Mouse (Mus musculus): Measurements from ENCODE around the gene Ppara. TPM values are rescaled to one million over a fixed set of nuclear protein-coding genes. Genes with fewer than 3 reads are reported as not detected.

Ppara gene
- polyA plus RNA-seq, 1 experiment from 2014 or later: 0.31 TPM

DNA sequence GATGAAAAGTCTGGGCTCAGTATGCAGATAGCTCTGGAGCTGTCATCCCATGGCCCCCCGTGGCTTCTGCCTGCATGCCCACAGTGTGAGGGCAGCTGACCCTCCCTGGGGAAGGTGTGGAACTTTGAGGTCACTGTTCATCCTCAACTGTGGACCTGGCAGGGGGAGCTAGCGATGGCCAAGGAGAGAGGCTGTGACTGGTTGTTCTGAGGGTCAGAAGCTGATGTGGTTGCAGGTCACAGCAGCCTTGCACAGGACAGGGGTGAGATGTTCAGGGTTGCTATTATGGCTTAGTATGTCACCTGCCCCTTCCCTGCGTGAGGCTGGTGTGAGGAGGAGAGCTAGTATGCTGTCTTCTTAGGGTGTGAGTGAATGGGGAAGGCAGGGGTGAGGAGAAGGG lies 13.7 kb downstream of the Ppara start:
- ATAC-seq (replicated peaks; ENCODE audit: low FRiP score): no peak

DNA sequence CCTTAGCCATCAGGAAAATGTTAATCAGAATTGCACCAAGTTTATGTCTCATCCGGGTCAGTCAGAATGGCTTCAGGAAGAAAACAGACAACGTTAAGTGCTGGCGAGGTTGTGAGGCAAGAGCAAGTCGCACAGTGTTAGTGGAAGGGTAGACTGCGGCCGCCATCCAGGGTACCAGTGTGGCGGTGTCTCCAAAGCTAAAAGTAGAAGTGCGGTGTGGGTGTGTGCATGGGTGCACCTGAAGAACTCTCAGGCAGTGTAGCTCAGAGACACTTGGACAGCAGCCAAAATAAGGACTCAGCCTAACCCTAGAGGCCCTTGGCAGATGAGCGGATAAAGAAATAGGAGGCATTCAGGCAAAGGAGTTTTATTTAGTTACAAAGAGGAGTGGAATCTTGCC lies 14.4 kb downstream of the Ppara start:
- Histone ChIP-seq H3K27ac (ENCODE audit: low read depth, low read length) (no peak overlapping the region), H3K36me3 (ENCODE audit: control insufficient read depth, insufficient read depth, low read length) (no peaks in the 10 kb centered on the region), H3K4me2 (ENCODE audit: low read depth, low read length, severe bottlenecking) (no peak overlapping the region), H3K9me3 (ENCODE audit: control insufficient read depth, low read length) (no peaks in the 10 kb centered on the region), H3K4me1 (replicated peaks; ENCODE audit: control insufficient read depth, insufficient read depth, low read length) (no peaks in the 10 kb centered on the region), H3K9ac (ENCODE audit: low read length) (no peak overlapping the region), H3K4me3 (ENCODE audit: low read depth, low read length) (no peak overlapping the region), H3K27me3 (ENCODE audit: control insufficient read depth, insufficient read depth, low read length) (no peaks in the 10 kb centered on the region)
- 96% methylated on average over 9 of the region's 9 CpGs for WGBS
- peak; percentile 29 for DNase-seq (ENCODE audit: low spot score)
- ATAC-seq (replicated peaks; ENCODE audit: low FRiP score): no peak

More for the DNA sequence above, 13.7 kb downstream of the Ppara start:
- Histone ChIP-seq H3K27me3 (ENCODE audit: control insufficient read depth, insufficient read depth, low read length) (no peaks in the 10 kb centered on the region), H3K4me1 (replicated peaks; ENCODE audit: control insufficient read depth, insufficient read depth, low read length) (no peaks in the 10 kb centered on the region), H3K9me3 (ENCODE audit: control insufficient read depth, low read length) (no peaks in the 10 kb centered on the region), H3K27ac (ENCODE audit: low read depth, low read length) (no peak overlapping the region), H3K4me3 (ENCODE audit: low read depth, low read length) (no peak overlapping the region), H3K4me2 (ENCODE audit: low read depth, low read length, severe bottlenecking) (no peak overlapping the region), H3K9ac (ENCODE audit: low read length) (no peak overlapping the region), H3K36me3 (ENCODE audit: control insufficient read depth, insufficient read depth, low read length) (no peaks in the 10 kb centered on the region)
- WGBS: 71% methylated on average over 3 of the region's 3 CpGs
- DNase-seq (ENCODE audit: low spot score): peak; percentile 30

DNA sequence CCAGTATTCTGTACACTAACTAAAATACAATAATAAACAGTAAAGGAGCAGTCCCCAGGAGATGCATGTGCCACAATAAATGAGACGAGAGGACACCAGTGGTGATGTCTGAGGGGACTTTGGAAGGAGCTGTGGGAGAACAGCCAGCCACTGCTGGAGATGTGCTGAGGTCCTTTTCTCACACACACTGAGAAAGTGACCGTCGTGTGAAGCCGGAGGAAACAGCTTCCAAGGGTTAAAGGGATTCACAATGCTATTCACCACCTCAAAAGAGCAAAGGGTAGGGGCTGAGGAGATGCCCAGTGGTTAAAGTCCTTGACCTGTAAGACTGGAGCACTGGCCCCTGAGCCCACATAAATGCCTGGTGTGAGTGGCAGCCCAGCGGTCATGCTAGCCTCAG lies 15.3 kb downstream of the Ppara start:
- Histone ChIP-seq H3K27ac (ENCODE audit: low read depth, low read length) (no peak overlapping the region), H3K4me1 (replicated peaks; ENCODE audit: control insufficient read depth, insufficient read depth, low read length) (no peaks in the 10 kb centered on the region), H3K9me3 (ENCODE audit: control insufficient read depth, low read length) (no peaks in the 10 kb centered on the region), H3K4me2 (ENCODE audit: low read depth, low read length, severe bottlenecking) (no peak overlapping the region), H3K27me3 (ENCODE audit: control insufficient read depth, insufficient read depth, low read length) (no peaks in the 10 kb centered on the region), H3K36me3 (ENCODE audit: control insufficient read depth, insufficient read depth, low read length) (no peaks in the 10 kb centered on the region), H3K4me3 (ENCODE audit: low read depth, low read length) (no peak overlapping the region), H3K9ac (ENCODE audit: low read length) (no peak overlapping the region)
- 90% methylated on average over 5 of the region's 5 CpGs for WGBS
- ATAC-seq (replicated peaks; ENCODE audit: low FRiP score): no peak
- peak; percentile 20 for DNase-seq (ENCODE audit: low spot score)

- H3K9me3 ChIP-seq (ENCODE audit: control insufficient read depth, low read length): peaks cover 3% of the 10 kb centered on the region
- 80% methylated on average over 2 of the region's 2 CpGs for WGBS
- no peak overlapping the region for H3K4me3 ChIP-seq (ENCODE audit: low read depth, low read length)
- no peaks in the 10 kb centered on the region for H3K36me3 ChIP-seq (ENCODE audit: control insufficient read depth, insufficient read depth, low read length)
- H3K4me1 ChIP-seq (replicated peaks; ENCODE audit: control insufficient read depth, insufficient read depth, low read length): no peaks in the 10 kb centered on the region
- no peak overlapping the region for H3K27ac ChIP-seq (ENCODE audit: low read depth, low read length)
- H3K9ac ChIP-seq (ENCODE audit: low read length): no peak overlapping the region
- H3K27me3 ChIP-seq (ENCODE audit: control insufficient read depth, insufficient read depth, low read length): no peaks in the 10 kb centered on the region
- H3K4me2 ChIP-seq (ENCODE audit: low read depth, low read length, severe bottlenecking): no peak overlapping the region
- peak; percentile 17 for DNase-seq (ENCODE audit: low spot score)
- ATAC-seq (replicated peaks; ENCODE audit: low FRiP score): no peak
These were observed 17.9 kb downstream of the Ppara start for GRCm38 (mm10) chr15:85752655-85753054.

- Histone ChIP-seq H3K36me3 (ENCODE audit: control insufficient read depth, insufficient read depth, low read length) (no peaks in the 10 kb centered on the region), H3K4me1 (replicated peaks; ENCODE audit: control insufficient read depth, insufficient read depth, low read length) (no peaks in the 10 kb centered on the region), H3K4me2 (ENCODE audit: low read depth, low read length, severe bottlenecking) (no peak overlapping the region), H3K27me3 (ENCODE audit: control insufficient read depth, insufficient read depth, low read length) (no peaks in the 10 kb centered on the region), H3K9me3 (ENCODE audit: control insufficient read depth, low read length) (peaks cover 8% of the 10 kb centered on the region), H3K27ac (ENCODE audit: low read depth, low read length) (no peak overlapping the region), H3K9ac (ENCODE audit: low read length) (no peak overlapping the region), H3K4me3 (ENCODE audit: low read depth, low read length) (no peak overlapping the region)
- 92% methylated on average over 1 of the region's 1 CpGs for WGBS
- ATAC-seq (replicated peaks; ENCODE audit: low FRiP score): no peak
- DNase-seq (ENCODE audit: low spot score): peak; percentile 17
These were observed 19.4 kb downstream of the Ppara start for GRCm38 (mm10) chr15:85754033-85754650.

DNA sequence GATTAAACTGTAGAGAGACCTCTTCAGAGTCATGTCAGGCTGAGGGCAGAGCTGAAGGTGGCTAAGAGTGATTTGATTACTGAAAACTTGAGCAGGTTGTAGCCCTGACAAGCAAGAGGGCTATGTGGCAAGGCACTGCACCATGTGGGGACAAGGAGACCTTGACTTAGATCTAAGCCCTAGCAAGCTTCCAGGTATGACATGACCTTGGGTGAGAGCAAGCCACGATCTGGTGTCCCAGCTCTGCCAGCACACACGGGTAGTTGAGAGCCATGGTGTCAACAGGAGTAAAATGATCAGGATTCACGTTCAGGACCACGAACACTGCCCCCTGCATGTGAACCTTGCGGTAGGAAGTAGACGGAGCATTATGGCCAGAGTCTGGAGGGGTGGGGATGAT lies 20.4 kb downstream of the Ppara start:
- Histone ChIP-seq H3K4me2 (ENCODE audit: low read depth, low read length, severe bottlenecking) (no peak overlapping the region), H3K9me3 (ENCODE audit: control insufficient read depth, low read length) (peaks cover 8% of the 10 kb centered on the region), H3K9ac (ENCODE audit: low read length) (no peak overlapping the region), H3K36me3 (ENCODE audit: control insufficient read depth, insufficient read depth, low read length) (no peaks in the 10 kb centered on the region), H3K27me3 (ENCODE audit: control insufficient read depth, insufficient read depth, low read length) (no peaks in the 10 kb centered on the region), H3K27ac (ENCODE audit: low read depth, low read length) (no peak overlapping the region), H3K4me3 (ENCODE audit: low read depth, low read length) (no peak overlapping the region), H3K4me1 (replicated peaks; ENCODE audit: control insufficient read depth, insufficient read depth, low read length) (no peaks in the 10 kb centered on the region)
- ATAC-seq (replicated peaks; ENCODE audit: low FRiP score) (no peak), DNase-seq (ENCODE audit: low spot score) (no peak)
- 77% methylated on average over 6 of the region's 6 CpGs for WGBS

- no peaks in the 10 kb centered on the region for H3K36me3 ChIP-seq (ENCODE audit: control insufficient read depth, insufficient read depth, low read length)
- DNase-seq (ENCODE audit: low spot score) (no peak), ATAC-seq (replicated peaks; ENCODE audit: low FRiP score) (no peak)
- no peak overlapping the region for H3K4me2 ChIP-seq (ENCODE audit: low read depth, low read length, severe bottlenecking)
- no peak overlapping the region for H3K4me3 ChIP-seq (ENCODE audit: low read depth, low read length)
- no peak overlapping the region for H3K9ac ChIP-seq (ENCODE audit: low read length)
- WGBS: 95% methylated on average over 7 of the region's 7 CpGs
- no peaks in the 10 kb centered on the region for H3K4me1 ChIP-seq (replicated peaks; ENCODE audit: control insufficient read depth, insufficient read depth, low read length)
- H3K27me3 ChIP-seq (ENCODE audit: control insufficient read depth, insufficient read depth, low read length): no peaks in the 10 kb centered on the region
- no peak overlapping the region for H3K27ac ChIP-seq (ENCODE audit: low read depth, low read length)
- peaks cover 8% of the 10 kb centered on the region for H3K9me3 ChIP-seq (ENCODE audit: control insufficient read depth, low read length)
These were observed 21.8 kb downstream of the Ppara start for GRCm38 (mm10) chr15:85756611-85757010.

- Histone ChIP-seq H3K4me1 (replicated peaks; ENCODE audit: control insufficient read depth, insufficient read depth, low read length) (no peaks in the 10 kb centered on the region), H3K9me3 (ENCODE audit: control insufficient read depth, low read length) (peaks cover 8% of the 10 kb centered on the region), H3K4me3 (ENCODE audit: low read depth, low read length) (no peak overlapping the region), H3K36me3 (ENCODE audit: control insufficient read depth, insufficient read depth, low read length) (no peaks in the 10 kb centered on the region), H3K9ac (ENCODE audit: low read length) (no peak overlapping the region), H3K27ac (ENCODE audit: low read depth, low read length) (no peak overlapping the region), H3K27me3 (ENCODE audit: control insufficient read depth, insufficient read depth, low read length) (no peaks in the 10 kb centered on the region), H3K4me2 (ENCODE audit: low read depth, low read length, severe bottlenecking) (no peak overlapping the region)
- WGBS: 94% methylated on average over 3 of the region's 3 CpGs
- DNase-seq (ENCODE audit: low spot score) (no peak), ATAC-seq (replicated peaks; ENCODE audit: low FRiP score) (no peak)
These were observed 23.0 kb downstream of the Ppara start for GRCm38 (mm10) chr15:85757768-85758167.

GRCm38 (mm10) chr15:85762761-85763160 lies 28.0 kb downstream of the Ppara start:
- H3K4me2 ChIP-seq (ENCODE audit: low read depth, low read length, severe bottlenecking): no peak overlapping the region
- 74% methylated on average over 4 of the region's 4 CpGs for WGBS
- no peak for ATAC-seq (replicated peaks; ENCODE audit: low FRiP score)

More at GRCm38 (mm10) chr15:85762761-85763160, 28.0 kb downstream of the Ppara start:
- DNase-seq (ENCODE audit: low spot score): no peak
- H3K4me3 ChIP-seq (ENCODE audit: low read depth, low read length): no peak overlapping the region
- H3K9ac ChIP-seq (ENCODE audit: low read length): no peak overlapping the region
- H3K27me3 ChIP-seq (ENCODE audit: control insufficient read depth, insufficient read depth, low read length): no peaks in the 10 kb centered on the region
- H3K36me3 ChIP-seq (ENCODE audit: control insufficient read depth, insufficient read depth, low read length): no peaks in the 10 kb centered on the region
- H3K9me3 ChIP-seq (ENCODE audit: control insufficient read depth, low read length): peaks cover 4% of the 10 kb centered on the region; the same call in 1 of the 2 replicates
- H3K4me1 ChIP-seq (replicated peaks; ENCODE audit: control insufficient read depth, insufficient read depth, low read length): no peaks in the 10 kb centered on the region
- no peak overlapping the region for H3K27ac ChIP-seq (ENCODE audit: low read depth, low read length)
